Mouse (Mus musculus) limb, embryonic 12.5 days (tissue): Measurements from ENCODE around the gene Fam111a. TPM values are rescaled to one million over a fixed set of nuclear protein-coding genes. Genes with fewer than 3 reads are reported as not detected.

Source experiments
- ATAC-seq: fragments of 200-750 bp; cut with Nextera tagmentation; 2 replicates; pipeline ENCODE4 v1.8.0; 2017; ENCODE audit warnings: low read depth, moderate TSS enrichment; ENCODE audit not compliant: insufficient number of reproducible peaks, insufficient read depth, low FRiP score, low TSS enrichment
- H3K27ac ChIP-seq: fragments of 300-500 bp; sonication (generic); 2 replicates; pipeline ENCODE4 v1.5.1; 2016; ENCODE audit warnings: mild to moderate bottlenecking, moderate library complexity
- H3K27me3 ChIP-seq: fragments of 300-500 bp; sonication (generic); 2 replicates; pipeline ENCODE4 v1.6.1; 2016; ENCODE audit warnings: mild to moderate bottlenecking, moderate library complexity
- H3K36me3 ChIP-seq: fragments of 300-500 bp; sonication (generic); 2 replicates; pipeline ENCODE4 v1.6.1; 2016; ENCODE audit warnings: mild to moderate bottlenecking, moderate library complexity
- H3K4me1 ChIP-seq: fragments of 300-500 bp; sonication (generic); replicated peaks from 2 replicates; pipeline ENCODE4 v1.6.1; 2016
- H3K4me2 ChIP-seq: fragments of 300-500 bp; sonication (generic); 2 replicates; pipeline ENCODE4 v1.6.1; 2016; ENCODE audit warnings: mild to moderate bottlenecking, moderate library complexity
- H3K4me3 ChIP-seq: fragments of 300-500 bp; sonication (generic); replicated peaks from 2 replicates; pipeline ENCODE4 v1.5.1; 2016; ENCODE audit warnings: mild to moderate bottlenecking
- H3K9ac ChIP-seq: fragments of 300-500 bp; sonication (generic); replicated peaks from 2 replicates; pipeline ENCODE4 v1.6.1; 2016; ENCODE audit warnings: mild to moderate bottlenecking, moderate library complexity
- H3K9me3 ChIP-seq: fragments of 300-500 bp; sonication (generic); 2 replicates; pipeline ENCODE4 v1.6.1; 2016; ENCODE audit warnings: mild to moderate bottlenecking, moderate library complexity
- WGBS: fragments of 180-500 bp; shearing (Covaris S2); methylation state at CpG from one replicate; pipeline ENCODE4 v1.1.7; 2016; 5-methylcytosine and 5-hydroxymethylcytosine counted together
- polyA plus RNA-seq: library from polyadenylated mRNA; unstranded; fragments of >200 nt; fragmentation: Nextera tagmentation; extraction: Ambion mirVana; gene quantifications from 2 replicates; pipeline ENCODE4 v1.2.1, GENCODE M21; 2016

Gene Fam111a
- polyA plus RNA-seq, 1 experiment from 2014 or later, result 18.4 TPM

GRCm38 (mm10) chr19:12564197-12564596 is 18.7 kb downstream of the Fam111a start:
- H3K36me3 ChIP-seq, result no peaks in the 10 kb centered on the region
- H3K9ac ChIP-seq, result no peak overlapping the region
- H3K4me3 ChIP-seq, result no peak overlapping the region
- H3K27ac ChIP-seq, result no peak overlapping the region
- H3K9me3 ChIP-seq, result no peaks in the 10 kb centered on the region
- H3K27me3 ChIP-seq, result no peaks in the 10 kb centered on the region
- H3K4me1 ChIP-seq, result no peaks in the 10 kb centered on the region
- ATAC-seq, result no peak
- H3K4me2 ChIP-seq, result no peak overlapping the region

DNA sequence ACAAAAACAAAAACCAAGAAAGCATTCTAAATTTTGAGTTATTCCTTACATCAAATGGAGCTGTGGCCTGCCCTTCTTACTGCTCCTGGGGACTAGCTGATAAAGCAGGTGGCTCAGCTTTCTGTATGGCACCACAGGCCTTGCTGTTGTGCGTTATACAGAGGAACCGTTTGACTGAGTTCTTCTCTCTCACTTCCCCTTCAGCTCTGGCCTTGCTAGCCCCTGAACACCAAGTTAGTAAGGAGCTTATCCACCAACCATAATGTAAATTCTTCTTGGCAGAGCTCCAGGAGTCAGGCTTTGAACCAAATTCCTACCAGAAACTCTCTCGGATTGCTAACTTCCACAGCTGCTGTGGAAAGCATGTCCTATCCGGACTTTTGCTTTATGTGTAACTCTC is 21.5 kb downstream of the Fam111a start:
- ATAC-seq, result no peak
- H3K36me3 ChIP-seq, result no peaks in the 10 kb centered on the region
- H3K4me2 ChIP-seq, result no peak overlapping the region
- no peaks in the 10 kb centered on the region for H3K9me3 ChIP-seq
- H3K4me1 ChIP-seq, result no peaks in the 10 kb centered on the region
- H3K27me3 ChIP-seq, result no peaks in the 10 kb centered on the region
- no peak overlapping the region for H3K4me3 ChIP-seq
- 60% methylated on average over 4 of the region's 4 CpGs for WGBS
- no peak overlapping the region for H3K27ac ChIP-seq
- H3K9ac ChIP-seq, result no peak overlapping the region

- H3K27me3 ChIP-seq, result no peaks in the 10 kb centered on the region
- no peak overlapping the region for H3K4me3 ChIP-seq
- H3K4me1 ChIP-seq, result peaks cover 10% of the 10 kb centered on the region
- ATAC-seq, result no peak
- no peaks in the 10 kb centered on the region for H3K36me3 ChIP-seq
- H3K27ac ChIP-seq, result no peak overlapping the region
- 61% methylated on average over 2 of the region's 2 CpGs for WGBS
- H3K9ac ChIP-seq, result no peak overlapping the region
- no peaks in the 10 kb centered on the region for H3K9me3 ChIP-seq
- H3K4me2 ChIP-seq, result no peak overlapping the region
Observed at GRCm38 (mm10) chr19:12570866-12571265, 25.3 kb downstream of the Fam111a start.

DNA sequence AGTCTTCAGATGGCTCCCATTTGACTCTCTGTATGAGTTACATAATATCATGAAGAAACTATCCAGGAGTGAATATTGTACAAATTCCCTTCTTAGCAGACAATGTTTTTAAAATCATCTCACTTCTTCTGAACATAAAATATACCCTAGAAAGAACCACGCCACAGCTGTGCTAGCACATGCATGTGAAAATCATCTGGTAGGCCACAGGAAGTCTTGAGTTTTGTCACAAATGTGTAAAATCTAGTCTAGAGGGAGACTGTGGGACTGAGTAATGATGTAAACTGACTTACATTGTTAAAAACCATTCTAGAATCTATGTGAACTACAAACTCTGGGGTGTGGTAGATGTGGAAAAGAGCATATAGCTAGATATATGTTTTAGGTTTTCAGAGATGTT is 26.1 kb downstream of the Fam111a start:
- Histone ChIP-seq H3K4me2 (no peak overlapping the region), H3K27me3 (no peaks in the 10 kb centered on the region), H3K9me3 (no peaks in the 10 kb centered on the region), H3K4me3 (no peak overlapping the region), H3K9ac (no peak overlapping the region), H3K27ac (no peak overlapping the region), H3K36me3 (no peaks in the 10 kb centered on the region), H3K4me1 (peaks cover 10% of the 10 kb centered on the region)
- WGBS, result 67% methylated on average over 1 of the region's 1 CpGs
- ATAC-seq, result no peak

DNA sequence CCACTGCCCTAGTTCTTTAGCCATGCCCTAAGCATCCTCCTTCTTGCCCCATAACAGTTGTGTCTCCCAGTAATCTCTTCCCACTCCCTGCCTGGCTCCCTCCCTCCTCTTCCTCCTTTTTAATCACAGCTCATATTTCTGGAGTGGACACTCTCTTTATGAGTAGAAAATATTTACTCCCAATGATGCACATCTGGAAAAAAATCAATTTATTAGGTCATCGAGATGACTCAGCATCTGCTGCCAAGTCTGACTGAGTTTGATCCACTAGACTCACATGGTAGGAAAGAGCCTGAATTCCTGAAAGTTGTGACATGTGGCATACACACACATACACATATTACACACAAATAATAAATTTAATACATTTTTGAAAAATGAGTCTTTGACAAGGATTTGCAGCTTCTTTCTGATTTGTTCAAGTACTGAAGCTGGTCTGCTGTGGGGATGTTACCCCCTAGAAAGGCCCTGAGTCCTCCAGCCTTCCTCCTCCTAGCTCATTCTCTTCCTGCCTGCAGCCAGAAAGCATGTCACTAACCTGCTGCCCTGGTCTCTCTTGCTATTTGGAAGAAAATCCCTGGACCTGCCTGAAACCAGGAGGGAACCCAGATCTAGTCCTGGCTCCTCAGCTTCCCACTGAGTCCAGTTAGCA is 27.2 kb downstream of the Fam111a start:
- Histone ChIP-seq H3K27ac (no peak overlapping the region), H3K9ac (no peak overlapping the region), H3K4me3 (peak overlapping the region; percentile 35), H3K9me3 (no peaks in the 10 kb centered on the region), H3K4me1 (peaks cover 10% of the 10 kb centered on the region), H3K27me3 (no peaks in the 10 kb centered on the region), H3K36me3 (0 out of 2 replicates have a peak, but pooled peaks cover 8% of the 10 kb centered on the region), H3K4me2 (peak overlapping the region; percentile 50)
- no peak for ATAC-seq
- 82% methylated on average over 1 of the region's 1 CpGs for WGBS

- Histone ChIP-seq H3K9ac (peak overlapping the region; percentile 8; the same call in 1 of the 2 replicates), H3K4me3 (peak overlapping the region; percentile 35), H3K4me2 (peak overlapping the region; percentile 50), H3K27ac (0 out of 2 replicates have a peak overlapping the region, but pooled peaks have one; percentile 5), H3K4me1 (peaks cover 10% of the 10 kb centered on the region), H3K9me3 (no peaks in the 10 kb centered on the region), H3K27me3 (no peaks in the 10 kb centered on the region), H3K36me3 (0 out of 2 replicates have a peak, but pooled peaks cover 14% of the 10 kb centered on the region)
- 12% methylated on average over 14 of the region's 14 CpGs for WGBS
- peak; percentile 91 for ATAC-seq
Observed at GRCm38 (mm10) chr19:12573266-12574011, 27.9 kb downstream of the Fam111a start.

DNA sequence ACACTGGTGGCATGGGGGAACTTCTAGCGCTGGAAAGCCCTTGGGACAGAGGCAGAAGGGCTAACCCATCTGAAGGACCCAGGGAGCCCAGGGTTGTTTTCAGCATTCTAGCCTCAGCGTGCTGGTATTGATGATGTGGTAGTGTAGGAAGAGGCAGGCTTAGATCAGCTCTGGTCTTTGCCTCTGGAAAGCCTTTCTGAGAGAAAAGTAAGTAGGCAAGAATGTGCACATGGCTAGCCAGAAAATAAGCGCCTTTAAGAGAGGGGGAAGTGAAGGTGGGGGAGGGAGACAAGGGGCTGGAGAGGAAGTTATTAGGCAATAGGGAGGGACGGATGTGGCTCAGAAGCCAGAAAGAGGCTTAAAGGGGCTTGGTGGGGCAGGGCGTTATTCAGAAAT is 28.5 kb downstream of the Fam111a start:
- peak overlapping the region; percentile 50 for H3K4me2 ChIP-seq
- H3K4me3 ChIP-seq, result peak overlapping the region; percentile 35
- H3K9me3 ChIP-seq, result no peaks in the 10 kb centered on the region
- 0 out of 2 replicates have a peak, but pooled peaks cover 17% of the 10 kb centered on the region for H3K36me3 ChIP-seq
- ATAC-seq, result no peak; the same call in 1 of the 2 replicates
- peak overlapping the region; percentile 5; the same call in 1 of the 2 replicates for H3K27ac ChIP-seq
- H3K9ac ChIP-seq, result peak overlapping the region; percentile 8; the same call in 1 of the 2 replicates
- peaks cover 10% of the 10 kb centered on the region for H3K4me1 ChIP-seq
- WGBS, result 18% methylated on average over 5 of the region's 5 CpGs
- no peaks in the 10 kb centered on the region for H3K27me3 ChIP-seq

GRCm38 (mm10) chr19:12575107-12575506 is 29.6 kb downstream of the Fam111a start:
- Histone ChIP-seq H3K4me1 (peaks cover 10% of the 10 kb centered on the region), H3K4me3 (no peak overlapping the region), H3K9ac (no peak overlapping the region), H3K27ac (no peak overlapping the region), H3K4me2 (no peak overlapping the region), H3K36me3 (0 out of 2 replicates have a peak, but pooled peaks cover 17% of the 10 kb centered on the region), H3K27me3 (no peaks in the 10 kb centered on the region), H3K9me3 (no peaks in the 10 kb centered on the region)
- ATAC-seq, result no peak
- 91% methylated on average over 7 of the region's 7 CpGs for WGBS

- no peak for ATAC-seq
- no peak overlapping the region for H3K4me2 ChIP-seq
Observed at GRCm38 (mm10) chr19:12575514-12575913, 30.0 kb downstream of the Fam111a start.

GRCm38 (mm10) chr19:12576639-12577038 is 31.1 kb downstream of the Fam111a start:
- 91% methylated on average over 2 of the region's 2 CpGs for WGBS
- no peak for ATAC-seq

More at GRCm38 (mm10) chr19:12575514-12575913, 30.0 kb downstream of the Fam111a start:
- Histone ChIP-seq H3K4me3 (no peak overlapping the region), H3K27ac (no peak overlapping the region), H3K9me3 (no peaks in the 10 kb centered on the region), H3K4me1 (peaks cover 10% of the 10 kb centered on the region), H3K27me3 (no peaks in the 10 kb centered on the region), H3K36me3 (0 out of 2 replicates have a peak, but pooled peaks cover 17% of the 10 kb centered on the region), H3K9ac (no peak overlapping the region)
- WGBS, result 90% methylated on average over 2 of the region's 2 CpGs

GRCm38 (mm10) chr19:12585310-12585709 is 39.8 kb downstream of the Fam111a start:
- H3K9ac ChIP-seq, result no peak overlapping the region
- ATAC-seq, result no peak
- H3K27me3 ChIP-seq, result no peaks in the 10 kb centered on the region
- H3K36me3 ChIP-seq, result peaks cover 6% of the 10 kb centered on the region; the same call in 1 of the 2 replicates
- WGBS, result 69% methylated on average over 4 of the region's 4 CpGs
- H3K4me1 ChIP-seq, result no peaks in the 10 kb centered on the region
- no peak overlapping the region for H3K27ac ChIP-seq
- H3K9me3 ChIP-seq, result no peaks in the 10 kb centered on the region
- H3K4me3 ChIP-seq, result no peak overlapping the region
- no peak overlapping the region for H3K4me2 ChIP-seq

More at GRCm38 (mm10) chr19:12576639-12577038, 31.1 kb downstream of the Fam111a start:
- Histone ChIP-seq H3K36me3 (0 out of 2 replicates have a peak, but pooled peaks cover 17% of the 10 kb centered on the region), H3K9me3 (no peaks in the 10 kb centered on the region), H3K4me2 (no peak overlapping the region), H3K9ac (no peak overlapping the region), H3K4me1 (peaks cover 10% of the 10 kb centered on the region), H3K4me3 (no peak overlapping the region), H3K27ac (no peak overlapping the region), H3K27me3 (no peaks in the 10 kb centered on the region)
